Mouse (Mus musculus): ENCODE measurements around the gene Itgb5. TPM values are rescaled to one million over a fixed set of nuclear protein-coding genes. Genes with fewer than 3 reads are reported as not detected.

The Itgb5 gene
- polyA plus RNA-seq, 1 experiment from 2014 or later: 26.0 TPM

- Histone ChIP-seq H3K4me3 (ENCODE audit: low read depth, low read length) (no peak overlapping the region), H3K27me3 (ENCODE audit: control insufficient read depth, insufficient read depth, low read length) (no peaks in the 10 kb centered on the region), H3K36me3 (ENCODE audit: control insufficient read depth, insufficient read depth, low read length) (no peaks in the 10 kb centered on the region), H3K27ac (replicated peaks) (peak overlapping the region; percentile 88), H3K4me2 (replicated peaks; ENCODE audit: low read depth) (0 out of 2 replicates have a peak overlapping the region, but pooled peaks have one; percentile 11), H3K4me1 (replicated peaks; ENCODE audit: control insufficient read depth, insufficient read depth) (peaks cover 18% of the 10 kb centered on the region; the same call in 1 of the 2 replicates), H3K9ac (ENCODE audit: low read length) (0 out of 2 replicates have a peak overlapping the region, but pooled peaks have one; percentile 18), H3K9me3 (ENCODE audit: control insufficient read depth, low read length) (no peaks in the 10 kb centered on the region)
- ATAC-seq (ENCODE audit: low FRiP score, low TSS enrichment): peak; percentile 38; the same call in 1 of the 2 replicates
- TF ChIP-seq EP300 (optimal IDR thresholded peaks at IDR 0.05): no peak
- TF ChIP-seq CTCF (IDR thresholded peaks at IDR 0.05; ENCODE audit: low read depth): no peak
- 28% methylated on average over 16 of the region's 16 CpGs for WGBS
- DNase-seq (ENCODE audit: low spot score): no peak
Observed at GRCm38 (mm10) chr16:33883046-33883975, 53.8 kb downstream of the Itgb5 start.

GRCm38 (mm10) chr16:33884201-33884600 is 54.7 kb downstream of the Itgb5 start:
- Histone ChIP-seq H3K9me3 (ENCODE audit: control insufficient read depth, low read length) (no peaks in the 10 kb centered on the region), H3K9ac (ENCODE audit: low read length) (no peak overlapping the region), H3K4me2 (replicated peaks; ENCODE audit: low read depth) (no peak overlapping the region), H3K27ac (replicated peaks) (peak overlapping the region; percentile 88), H3K36me3 (ENCODE audit: control insufficient read depth, insufficient read depth, low read length) (no peaks in the 10 kb centered on the region), H3K4me3 (ENCODE audit: low read depth, low read length) (no peak overlapping the region), H3K4me1 (replicated peaks; ENCODE audit: control insufficient read depth, insufficient read depth) (peaks cover 17% of the 10 kb centered on the region; the same call in 1 of the 2 replicates), H3K27me3 (ENCODE audit: control insufficient read depth, insufficient read depth, low read length) (no peaks in the 10 kb centered on the region)
- 46% methylated on average over 5 of the region's 5 CpGs for WGBS
- DNase-seq (ENCODE audit: low spot score): no peak
- no peak for TF ChIP-seq CTCF (IDR thresholded peaks at IDR 0.05; ENCODE audit: low read depth)
- no peak for TF ChIP-seq EP300 (optimal IDR thresholded peaks at IDR 0.05)
- ATAC-seq (ENCODE audit: low FRiP score, low TSS enrichment): no peak

GRCm38 (mm10) chr16:33885021-33885471 is 55.6 kb downstream of the Itgb5 start:
- no peaks in the 10 kb centered on the region for H3K36me3 ChIP-seq (ENCODE audit: control insufficient read depth, insufficient read depth, low read length)
- H3K9ac ChIP-seq (ENCODE audit: low read length): no peak overlapping the region
- no peak overlapping the region for H3K4me2 ChIP-seq (replicated peaks; ENCODE audit: low read depth)
- no peak overlapping the region for H3K4me3 ChIP-seq (ENCODE audit: low read depth, low read length)
- 0 out of 2 replicates have a peak overlapping the region, but pooled peaks have one; percentile 30 for H3K27ac ChIP-seq (replicated peaks)
- peaks cover 17% of the 10 kb centered on the region; the same call in 1 of the 2 replicates for H3K4me1 ChIP-seq (replicated peaks; ENCODE audit: control insufficient read depth, insufficient read depth)
- ATAC-seq (ENCODE audit: low FRiP score, low TSS enrichment) (no peak), DNase-seq (ENCODE audit: low spot score) (no peak)
- TF ChIP-seq EP300 (optimal IDR thresholded peaks at IDR 0.05) (no peak), CTCF (IDR thresholded peaks at IDR 0.05; ENCODE audit: low read depth) (no peak)
- no peaks in the 10 kb centered on the region for H3K9me3 ChIP-seq (ENCODE audit: control insufficient read depth, low read length)
- WGBS: 58% methylated on average over 11 of the region's 11 CpGs
- H3K27me3 ChIP-seq (ENCODE audit: control insufficient read depth, insufficient read depth, low read length): no peaks in the 10 kb centered on the region

GRCm38 (mm10) chr16:33885671-33886328 is 56.3 kb downstream of the Itgb5 start:
- Histone ChIP-seq H3K27me3 (ENCODE audit: control insufficient read depth, insufficient read depth, low read length) (no peaks in the 10 kb centered on the region), H3K9ac (ENCODE audit: low read length) (no peak overlapping the region), H3K4me3 (ENCODE audit: low read depth, low read length) (no peak overlapping the region), H3K4me1 (replicated peaks; ENCODE audit: control insufficient read depth, insufficient read depth) (peaks cover 17% of the 10 kb centered on the region), H3K9me3 (ENCODE audit: control insufficient read depth, low read length) (no peaks in the 10 kb centered on the region), H3K36me3 (ENCODE audit: control insufficient read depth, insufficient read depth, low read length) (no peaks in the 10 kb centered on the region), H3K27ac (replicated peaks) (no peak overlapping the region), H3K4me2 (replicated peaks; ENCODE audit: low read depth) (no peak overlapping the region)
- ATAC-seq (ENCODE audit: low FRiP score, low TSS enrichment): peak; percentile 58; the same call in 1 of the 2 replicates
- TF ChIP-seq CTCF (IDR thresholded peaks at IDR 0.05; ENCODE audit: low read depth): no peak
- no peak for TF ChIP-seq EP300 (optimal IDR thresholded peaks at IDR 0.05)
- 78% methylated on average over 14 of the region's 14 CpGs for WGBS
- no peak for DNase-seq (ENCODE audit: low spot score)

- Histone ChIP-seq H3K27ac (replicated peaks) (0 out of 2 replicates have a peak overlapping the region, but pooled peaks have one; percentile 20), H3K4me3 (ENCODE audit: low read depth, low read length) (no peak overlapping the region), H3K4me2 (replicated peaks; ENCODE audit: low read depth) (no peak overlapping the region), H3K27me3 (ENCODE audit: control insufficient read depth, insufficient read depth, low read length) (no peaks in the 10 kb centered on the region), H3K4me1 (replicated peaks; ENCODE audit: control insufficient read depth, insufficient read depth) (peaks cover 24% of the 10 kb centered on the region), H3K9ac (ENCODE audit: low read length) (no peak overlapping the region), H3K36me3 (ENCODE audit: control insufficient read depth, insufficient read depth, low read length) (no peaks in the 10 kb centered on the region), H3K9me3 (ENCODE audit: control insufficient read depth, low read length) (no peaks in the 10 kb centered on the region)
- WGBS: 27% methylated on average over 6 of the region's 6 CpGs
- DNase-seq (ENCODE audit: low spot score) (peak; percentile 28), ATAC-seq (ENCODE audit: low FRiP score, low TSS enrichment) (no peak)
- TF ChIP-seq CTCF (IDR thresholded peaks at IDR 0.05; ENCODE audit: low read depth) (no peak), EP300 (optimal IDR thresholded peaks at IDR 0.05) (no peak)
Observed at GRCm38 (mm10) chr16:33886665-33887064, 57.2 kb downstream of the Itgb5 start.
